Mouse (Mus musculus) embryonic facial prominence, embryonic 12.5 days (tissue): ENCODE data around the gene Slc9a6. TPM values are rescaled to one million over a fixed set of nuclear protein-coding genes. Genes with fewer than 3 reads are reported as not detected.

ENCODE experiments used
- ATAC-seq: fragments of 200-750 bp; cut with Nextera tagmentation; 2 replicates; pipeline ENCODE4 v1.8.0; 2017; ENCODE audit not compliant: insufficient number of reproducible peaks, insufficient read depth, low FRiP score, low TSS enrichment
- H3K27ac ChIP-seq: fragments of 300-500 bp; sonication (generic); 2 replicates; pipeline ENCODE4 v1.5.1; 2016; ENCODE audit warnings: mild to moderate bottlenecking
- H3K27me3 ChIP-seq: fragments of 300-500 bp; sonication (generic); 2 replicates; pipeline ENCODE4 v1.6.1; 2016; ENCODE audit warnings: mild to moderate bottlenecking, moderate library complexity
- H3K36me3 ChIP-seq: fragments of 300-500 bp; sonication (generic); 2 replicates; pipeline ENCODE4 v1.6.1; 2016; ENCODE audit warnings: mild to moderate bottlenecking
- H3K4me1 ChIP-seq: fragments of 300-500 bp; sonication (generic); 2 replicates; pipeline ENCODE4 v1.6.1; 2016
- H3K4me2 ChIP-seq: fragments of 300-500 bp; sonication (generic); replicated peaks from 2 replicates; pipeline ENCODE4 v1.6.1; 2016; ENCODE audit warnings: mild to moderate bottlenecking, moderate library complexity
- H3K4me3 ChIP-seq: fragments of 300-500 bp; sonication (generic); 2 replicates; pipeline ENCODE4 v1.5.1; 2016; ENCODE audit warnings: mild to moderate bottlenecking
- H3K9ac ChIP-seq: fragments of 300-500 bp; sonication (generic); 2 replicates; pipeline ENCODE4 v1.6.1; 2016; ENCODE audit warnings: mild to moderate bottlenecking, moderate library complexity
- H3K9me3 ChIP-seq: fragments of 300-500 bp; sonication (generic); 2 replicates; pipeline ENCODE4 v1.6.1; 2016; ENCODE audit warnings: mild to moderate bottlenecking, moderate library complexity
- WGBS: fragments of 180-500 bp; shearing (Covaris S2); methylation state at CpG from one replicate; pipeline ENCODE4 v1.1.7; 2016; 5-methylcytosine and 5-hydroxymethylcytosine counted together
- polyA plus RNA-seq: library from polyadenylated mRNA; unstranded; fragments of >200 nt; fragmentation: Nextera tagmentation; extraction: Ambion mirVana; gene quantifications from 2 replicates; pipeline ENCODE4 v1.2.1, GENCODE M21; 2016

Slc9a6 gene
- polyA plus RNA-seq = 17.7 and 18.0 TPM in 2 replicates

DNA sequence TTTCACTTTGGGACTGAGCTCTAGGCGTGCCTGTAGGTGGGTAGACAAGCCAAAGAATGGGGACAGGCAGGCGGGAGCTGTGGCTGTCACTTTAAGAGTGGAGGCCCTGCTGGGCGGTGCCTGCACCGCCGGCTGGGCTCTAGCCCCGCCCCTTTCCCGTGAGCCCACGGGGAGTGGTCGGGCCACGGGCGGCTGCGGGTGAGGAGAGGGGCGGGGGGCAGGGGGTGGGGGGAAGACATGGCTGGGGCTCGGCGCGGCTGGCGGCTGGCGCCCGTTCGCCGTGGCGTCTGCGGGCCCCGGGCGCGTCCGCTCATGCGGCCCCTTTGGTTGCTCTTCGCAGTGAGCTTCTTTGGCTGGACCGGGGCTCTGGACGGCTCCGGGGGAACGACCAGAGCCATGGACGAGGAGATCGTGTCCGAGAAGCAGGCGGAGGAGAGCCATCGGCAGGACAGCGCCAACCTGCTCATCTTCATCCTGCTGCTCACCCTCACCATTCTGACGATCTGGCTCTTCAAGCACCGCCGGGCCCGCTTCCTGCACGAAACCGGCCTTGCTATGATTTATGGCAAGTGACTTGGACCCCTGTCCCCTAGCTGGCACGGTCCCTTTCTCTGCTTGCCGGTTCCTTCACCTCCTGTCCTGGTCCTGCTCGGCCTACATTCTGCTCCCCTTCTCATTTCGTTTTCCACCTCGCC, at the start of gene Slc9a6:
Slc9a6 (plus strand) TSS at position 135 of the 695 bp plus-strand sequence.
- 0 out of 2 replicates have a peak, but pooled peaks cover 4% of the 10 kb centered on the region for H3K4me1 ChIP-seq
- peak within 1 kb of the TSS; percentile 56 for H3K4me2 ChIP-seq
- no peaks in the 10 kb centered on the region for H3K36me3 ChIP-seq
- H3K4me3 ChIP-seq = peak within 1 kb of the TSS; percentile 51
- H3K9me3 ChIP-seq = no peaks in the 10 kb centered on the region
- H3K27ac ChIP-seq = peak within 1 kb of the TSS; percentile 63
- 20% methylated on average over 43 of the region's 50 CpGs for WGBS
- H3K9ac ChIP-seq = peak within 1 kb of the TSS; percentile 65
- H3K27me3 ChIP-seq = no peaks in the 10 kb centered on the region
- ATAC-seq = peak; percentile 93

GRCm38 (mm10) chrX:56572465-56572864, 37.1 kb upstream of the Slc9a6 start:
- H3K4me1 ChIP-seq = no peaks in the 10 kb centered on the region
- H3K9me3 ChIP-seq = no peaks in the 10 kb centered on the region
- no peaks in the 10 kb centered on the region for H3K27me3 ChIP-seq
- H3K27ac ChIP-seq = no peak overlapping the region
- WGBS = 27% methylated on average over 6 of the region's 6 CpGs
- no peak overlapping the region for H3K9ac ChIP-seq
- ATAC-seq = no peak
- no peak overlapping the region for H3K4me3 ChIP-seq
- H3K36me3 ChIP-seq = no peaks in the 10 kb centered on the region
- no peak overlapping the region for H3K4me2 ChIP-seq

DNA sequence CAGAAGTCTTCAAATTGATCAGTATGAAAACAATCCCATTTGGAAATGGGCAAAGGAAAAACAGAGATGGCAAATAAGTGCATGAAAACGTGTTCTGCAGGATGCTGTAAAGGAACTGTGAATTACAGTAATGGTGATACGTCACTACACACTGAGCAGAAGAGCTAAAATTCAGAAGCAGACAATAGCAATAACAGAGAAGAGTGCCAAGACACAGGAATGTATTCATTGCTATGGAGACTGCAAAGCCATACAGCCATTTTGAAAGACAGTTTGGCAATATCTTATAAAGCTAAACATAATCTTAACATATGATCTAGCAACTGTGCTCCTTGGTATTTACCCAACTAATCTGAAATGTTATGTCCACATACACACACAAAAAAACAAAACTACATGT, 31.4 kb upstream of the Slc9a6 start:
- Histone ChIP-seq H3K9me3 (no peaks in the 10 kb centered on the region), H3K4me2 (no peak overlapping the region), H3K4me1 (no peaks in the 10 kb centered on the region), H3K4me3 (no peak overlapping the region), H3K9ac (no peak overlapping the region), H3K36me3 (no peaks in the 10 kb centered on the region), H3K27me3 (no peaks in the 10 kb centered on the region), H3K27ac (no peak overlapping the region)
- no peak for ATAC-seq
- 78% methylated on average over 2 of the region's 2 CpGs for WGBS

GRCm38 (mm10) chrX:56597219-56597886, 12.2 kb upstream of the Slc9a6 start:
- WGBS = 27% methylated on average over 25 of the region's 25 CpGs
- peak overlapping the region; percentile 60 for H3K4me3 ChIP-seq

GRCm38 (mm10) chrX:56597887-56598640, 11.5 kb upstream of the Slc9a6 start, which contains the start of gene Mmgt1:
Mmgt1 (minus strand) TSS chrX:56598069.
- Histone ChIP-seq H3K9ac (peak within 1 kb of the TSS; percentile 67), H3K4me2 (peak within 1 kb of the TSS; percentile 53), H3K27ac (peak within 1 kb of the TSS; percentile 61; the same call in 1 of the 2 replicates), H3K4me1 (no peaks in the 10 kb centered on the region), H3K4me3 (peak within 1 kb of the TSS; percentile 60), H3K27me3 (no peaks in the 10 kb centered on the region), H3K9me3 (no peaks in the 10 kb centered on the region), H3K36me3 (no peaks in the 10 kb centered on the region)
- peak; percentile 98 for ATAC-seq
- WGBS = 19% methylated on average over 44 of the region's 44 CpGs

More at GRCm38 (mm10) chrX:56597219-56597886, 12.2 kb upstream of the Slc9a6 start:
- Histone ChIP-seq H3K36me3 (no peaks in the 10 kb centered on the region), H3K27ac (peak overlapping the region; percentile 61; the same call in 1 of the 2 replicates), H3K9ac (peak overlapping the region; percentile 67), H3K27me3 (no peaks in the 10 kb centered on the region), H3K4me2 (peak overlapping the region; percentile 53), H3K4me1 (no peaks in the 10 kb centered on the region), H3K9me3 (no peaks in the 10 kb centered on the region)
- ATAC-seq = peak; percentile 72

DNA sequence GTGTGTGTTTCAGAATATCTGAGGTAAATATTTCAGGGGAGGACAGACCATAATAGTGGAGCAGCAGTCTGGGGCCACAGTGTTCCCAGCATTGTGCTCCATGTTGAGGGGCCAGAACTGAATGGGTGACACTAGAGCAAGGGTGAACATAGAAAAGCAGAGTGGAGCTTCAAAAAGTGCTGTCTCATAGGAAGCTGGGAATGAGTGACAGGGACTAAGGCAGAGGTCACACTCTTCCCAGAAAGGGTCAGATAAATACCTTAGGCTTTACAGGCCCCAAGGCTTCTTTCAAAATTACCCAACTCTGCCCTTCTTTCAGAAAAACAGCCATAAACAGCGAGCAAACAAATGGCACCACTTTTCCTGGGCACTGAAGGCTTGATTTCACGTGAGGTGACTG, 3.0 kb upstream of the Slc9a6 start:
- 0 out of 2 replicates have a peak, but pooled peaks cover 4% of the 10 kb centered on the region for H3K4me1 ChIP-seq
- no peak overlapping the region for H3K9ac ChIP-seq
- no peak overlapping the region for H3K4me3 ChIP-seq
- 55% methylated on average over 2 of the region's 2 CpGs for WGBS
- H3K9me3 ChIP-seq = no peaks in the 10 kb centered on the region
- no peak overlapping the region for H3K27ac ChIP-seq
- H3K27me3 ChIP-seq = no peaks in the 10 kb centered on the region
- no peaks in the 10 kb centered on the region for H3K36me3 ChIP-seq
- no peak for ATAC-seq
- no peak overlapping the region for H3K4me2 ChIP-seq

- Histone ChIP-seq H3K27ac (no peak overlapping the region), H3K4me1 (0 out of 2 replicates have a peak, but pooled peaks cover 4% of the 10 kb centered on the region), H3K9ac (no peak overlapping the region), H3K36me3 (no peaks in the 10 kb centered on the region), H3K9me3 (no peaks in the 10 kb centered on the region), H3K27me3 (no peaks in the 10 kb centered on the region), H3K4me2 (no peak overlapping the region), H3K4me3 (no peak overlapping the region)
- no peak for ATAC-seq
- 72% methylated on average over 7 of the region's 7 CpGs for WGBS
These were observed 2.4 kb upstream of the Slc9a6 start for GRCm38 (mm10) chrX:56607032-56607710.

DNA sequence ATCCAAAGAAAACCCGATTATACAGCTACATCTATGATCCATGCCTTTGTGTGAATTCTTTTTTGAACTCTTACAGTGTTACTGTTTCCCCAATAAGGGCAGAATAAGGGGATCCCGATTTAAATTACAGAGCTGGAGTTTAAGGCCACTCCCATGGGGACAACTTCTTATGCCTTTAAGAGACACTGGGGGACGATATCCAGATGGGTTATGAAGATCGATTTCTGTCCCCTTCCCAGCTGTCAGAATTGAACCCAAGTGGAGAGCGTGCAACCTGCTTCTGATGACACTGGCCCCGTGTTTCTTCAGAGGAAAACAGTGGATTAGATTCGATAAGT, 303 bp upstream of the Slc9a6 start:
- 27% methylated on average over 7 of the region's 7 CpGs for WGBS
- Histone ChIP-seq H3K4me2 (peak overlapping the region; percentile 56), H3K9me3 (no peaks in the 10 kb centered on the region), H3K36me3 (no peaks in the 10 kb centered on the region), H3K9ac (no peak overlapping the region), H3K27me3 (no peaks in the 10 kb centered on the region), H3K4me3 (peak overlapping the region; percentile 51), H3K27ac (no peak overlapping the region), H3K4me1 (0 out of 2 replicates have a peak, but pooled peaks cover 4% of the 10 kb centered on the region)
- ATAC-seq = no peak

- Histone ChIP-seq H3K36me3 (no peaks in the 10 kb centered on the region), H3K27me3 (no peaks in the 10 kb centered on the region), H3K4me2 (peak overlapping the region; percentile 56), H3K9ac (peak overlapping the region; percentile 65; the same call in 1 of the 2 replicates), H3K4me1 (0 out of 2 replicates have a peak, but pooled peaks cover 4% of the 10 kb centered on the region), H3K27ac (peak overlapping the region; percentile 63), H3K9me3 (no peaks in the 10 kb centered on the region), H3K4me3 (peak overlapping the region; percentile 51)
- 23% methylated on average over 13 of the region's 13 CpGs for WGBS
- no peak for ATAC-seq
These were observed 749 bp downstream of the Slc9a6 start for GRCm38 (mm10) chrX:56610318-56610694.

DNA sequence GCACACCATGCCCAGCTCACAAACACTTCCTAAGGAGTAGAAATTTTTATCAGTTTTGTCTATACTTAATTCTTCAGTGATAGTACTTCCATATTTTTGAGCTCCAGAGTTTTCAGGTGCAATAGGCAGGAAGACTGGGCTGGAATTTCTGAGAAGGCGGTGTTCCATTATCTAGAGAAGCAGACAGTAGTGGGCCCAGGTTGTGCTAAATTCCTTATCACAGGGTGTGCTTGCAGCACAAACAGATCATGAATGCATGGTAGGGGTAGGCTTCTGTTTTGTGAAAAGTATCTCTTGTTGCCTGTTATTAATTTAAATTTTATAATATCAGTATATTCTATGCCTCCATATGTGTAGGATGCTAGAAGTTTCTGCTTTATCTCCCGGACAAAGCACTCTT, 5.7 kb downstream of the Slc9a6 start:
- Histone ChIP-seq H3K9ac (no peak overlapping the region), H3K27me3 (no peaks in the 10 kb centered on the region), H3K4me2 (no peak overlapping the region), H3K36me3 (no peaks in the 10 kb centered on the region), H3K9me3 (no peaks in the 10 kb centered on the region), H3K27ac (no peak overlapping the region), H3K4me1 (0 out of 2 replicates have a peak, but pooled peaks cover 4% of the 10 kb centered on the region), H3K4me3 (no peak overlapping the region)
- 83% methylated on average over 2 of the region's 2 CpGs for WGBS
- ATAC-seq = no peak

- H3K4me3 ChIP-seq = no peak overlapping the region
- no peaks in the 10 kb centered on the region for H3K36me3 ChIP-seq
- WGBS = 84% methylated on average over 5 of the region's 5 CpGs
- no peak overlapping the region for H3K4me2 ChIP-seq
- H3K4me1 ChIP-seq = no peaks in the 10 kb centered on the region
- no peaks in the 10 kb centered on the region for H3K27me3 ChIP-seq
- ATAC-seq = no peak
- H3K9ac ChIP-seq = no peak overlapping the region
- H3K27ac ChIP-seq = no peak overlapping the region
- H3K9me3 ChIP-seq = no peaks in the 10 kb centered on the region
These were observed 26.6 kb downstream of the Slc9a6 start for GRCm38 (mm10) chrX:56636185-56636584.
